ENCODE assay signal across 10 mouse cellular contexts in the genomic region with DNA sequence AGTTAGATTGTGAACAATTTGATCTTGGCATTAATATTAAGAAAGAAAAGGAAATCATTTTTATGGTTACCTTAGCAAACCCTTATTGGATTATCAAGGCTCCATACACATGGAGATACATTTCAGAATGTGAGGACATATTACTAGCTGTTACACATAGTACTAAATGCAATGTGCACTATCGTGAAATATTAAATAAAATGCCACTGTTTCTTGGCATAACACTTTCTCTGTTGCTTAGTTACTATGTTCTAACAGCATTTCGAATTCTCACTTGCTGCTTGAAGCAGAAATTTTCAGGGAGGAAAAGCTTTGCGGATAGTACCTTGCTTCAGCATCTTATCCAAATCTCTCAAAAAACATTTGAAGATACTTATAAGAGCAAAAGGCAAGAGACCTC.
"Had no signal": no experiment of that assay in that cellular context is flagged by ENCODE, and none has a peak within 500 bp of the region (broad histone marks: within the 10 kb centered on the region; RNA-seq: fewer than 3 reads in every experiment).

No protein-coding gene starts in this region.

- H3K4me1 ChIP-seq: limb, embryonic 13.5 days; neural tube, embryonic 15.5 days had no signal

- H3K4me3 ChIP-seq: limb, embryonic 13.5 days; myocyte; neural tube, embryonic 15.5 days had no signal

- H3K27me3 ChIP-seq: limb, embryonic 13.5 days; neural tube, embryonic 15.5 days had no signal

- H3K4me2 ChIP-seq: limb, embryonic 13.5 days; neural tube, embryonic 15.5 days had no signal

- H3K9me3 ChIP-seq: limb, embryonic 13.5 days; neural tube, embryonic 15.5 days had no signal

- H3K9ac ChIP-seq: limb, embryonic 13.5 days; liver, embryonic 14.5 days; neural tube, embryonic 15.5 days had no signal

- H3K36me3 ChIP-seq: limb, embryonic 13.5 days; neural tube, embryonic 15.5 days had no signal

- H3K27ac ChIP-seq: limb, embryonic 13.5 days; liver, embryonic 14.5 days; neural tube, embryonic 15.5 days had no signal

- DNase-seq: kidney, postnatal 25 days; left cerebral cortex, postnatal 4 days; lung, adult 18-20 months; right cerebral cortex, adult 18-20 months; right cerebral cortex, postnatal 25 days; thymus, postnatal 4 days had no signal
